Mouse (Mus musculus): ENCODE results near the gene Pfkfb1. TPM values are rescaled to one million over a fixed set of nuclear protein-coding genes. Genes with fewer than 3 reads are reported as not detected.

Gene Pfkfb1
- polyA plus RNA-seq (2015; fragmentation: Nextera tagmentation; extraction: Ambion mirVana) = 4.7 and 5.6 TPM in 2 replicates

DNA sequence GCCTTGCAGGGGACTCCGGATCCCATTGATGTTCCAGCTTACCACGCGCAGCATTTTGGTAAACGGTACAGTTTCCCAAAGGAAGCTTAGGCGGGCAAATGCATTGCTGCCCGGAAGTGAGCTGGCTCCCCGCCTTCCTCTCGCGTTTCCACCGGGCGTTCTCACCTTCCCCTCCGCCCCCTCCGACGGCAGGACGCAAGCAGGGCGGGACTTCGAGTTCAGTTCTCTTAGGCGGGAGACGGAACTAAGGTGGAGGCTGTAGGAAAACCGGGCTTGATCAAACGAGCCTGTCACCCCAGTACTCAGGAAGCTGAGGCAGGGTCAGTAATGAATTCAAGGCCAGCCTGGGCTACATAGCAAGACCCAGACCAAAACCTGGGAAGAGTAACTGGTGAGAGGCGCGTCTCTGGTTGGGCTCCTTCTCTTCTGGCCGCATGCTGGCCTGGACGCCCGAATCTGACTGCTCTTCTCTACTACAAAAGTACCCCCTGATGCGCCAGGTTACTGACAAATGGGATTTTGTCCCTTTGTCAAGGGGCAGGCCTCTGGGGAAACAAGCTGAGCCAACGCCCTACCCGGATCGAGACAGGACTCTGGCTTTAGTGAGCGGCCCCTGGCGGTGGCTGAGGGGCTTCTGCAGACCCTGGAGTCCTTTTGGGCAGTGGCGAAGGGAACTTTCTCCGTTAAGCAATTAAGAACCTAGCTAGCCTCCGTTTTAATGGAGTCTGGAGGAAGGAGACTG lies at the start of gene Pfkfb1:
TSS of gene Pfkfb1 (plus strand) at position 207 of the 742 bp plus-strand sequence.
- Histone ChIP-seq H3K36me3 (no peaks in the 10 kb centered on the region), H3K9me3 (replicated peaks) (no peaks in the 10 kb centered on the region), H3K4me3 (peak within 1 kb of the TSS; percentile 63), H3K27ac (peak within 1 kb of the TSS; percentile 87), H3K9ac (peak within 1 kb of the TSS; percentile 64), H3K27me3 (no peaks in the 10 kb centered on the region), H3K4me1 (replicated peaks) (0 out of 2 replicates have a peak, but pooled peaks cover 1% of the 10 kb centered on the region), H3K4me2 (peak within 1 kb of the TSS; percentile 75)
- peak; percentile 88 for ATAC-seq (replicated peaks; ENCODE audit: insufficient number of reproducible peaks, insufficient read depth, low FRiP score, low read depth)
- 17% methylated on average over 35 of the region's 35 CpGs for WGBS

GRCm38 (mm10) chrX:150540111-150540510 lies 47.9 kb upstream of the Pfkfb1 start:
- no peaks in the 10 kb centered on the region for H3K9me3 ChIP-seq (replicated peaks)
- no peaks in the 10 kb centered on the region for H3K36me3 ChIP-seq
- no peak overlapping the region for H3K27ac ChIP-seq
- 48% methylated on average over 2 of the region's 2 CpGs for WGBS
- H3K9ac ChIP-seq = no peak overlapping the region
- H3K4me3 ChIP-seq = no peak overlapping the region
- H3K4me2 ChIP-seq = no peak overlapping the region
- no peaks in the 10 kb centered on the region for H3K27me3 ChIP-seq
- no peaks in the 10 kb centered on the region for H3K4me1 ChIP-seq (replicated peaks)
- ATAC-seq (replicated peaks; ENCODE audit: insufficient number of reproducible peaks, insufficient read depth, low FRiP score, low read depth) = no peak

- no peaks in the 10 kb centered on the region for H3K9me3 ChIP-seq (replicated peaks)
- no peaks in the 10 kb centered on the region for H3K4me1 ChIP-seq (replicated peaks)
- H3K27me3 ChIP-seq = no peaks in the 10 kb centered on the region
- ATAC-seq (replicated peaks; ENCODE audit: insufficient number of reproducible peaks, insufficient read depth, low FRiP score, low read depth) = no peak
- H3K9ac ChIP-seq = no peak overlapping the region
- H3K4me2 ChIP-seq = no peak overlapping the region
- H3K4me3 ChIP-seq = no peak overlapping the region
- H3K36me3 ChIP-seq = no peaks in the 10 kb centered on the region
- no peak overlapping the region for H3K27ac ChIP-seq
Observed at GRCm38 (mm10) chrX:150541684-150542083, 46.3 kb upstream of the Pfkfb1 start.

GRCm38 (mm10) chrX:150547239-150547638 lies 40.8 kb upstream of the Pfkfb1 start, which contains the start of gene Alas2:
Gene Alas2 (plus strand): TSS chrX:150547375.
- H3K4me3 ChIP-seq = no peak within 1 kb of the TSS
- H3K4me1 ChIP-seq (replicated peaks) = no peaks in the 10 kb centered on the region
- H3K4me2 ChIP-seq = no peak within 1 kb of the TSS
- no peaks in the 10 kb centered on the region for H3K27me3 ChIP-seq
- WGBS = 36% methylated on average over 5 of the region's 5 CpGs
- no peaks in the 10 kb centered on the region for H3K36me3 ChIP-seq
- H3K27ac ChIP-seq = no peak within 1 kb of the TSS
- H3K9me3 ChIP-seq (replicated peaks) = no peaks in the 10 kb centered on the region
- H3K9ac ChIP-seq = no peak within 1 kb of the TSS
- ATAC-seq (replicated peaks; ENCODE audit: insufficient number of reproducible peaks, insufficient read depth, low FRiP score, low read depth) = no peak

DNA sequence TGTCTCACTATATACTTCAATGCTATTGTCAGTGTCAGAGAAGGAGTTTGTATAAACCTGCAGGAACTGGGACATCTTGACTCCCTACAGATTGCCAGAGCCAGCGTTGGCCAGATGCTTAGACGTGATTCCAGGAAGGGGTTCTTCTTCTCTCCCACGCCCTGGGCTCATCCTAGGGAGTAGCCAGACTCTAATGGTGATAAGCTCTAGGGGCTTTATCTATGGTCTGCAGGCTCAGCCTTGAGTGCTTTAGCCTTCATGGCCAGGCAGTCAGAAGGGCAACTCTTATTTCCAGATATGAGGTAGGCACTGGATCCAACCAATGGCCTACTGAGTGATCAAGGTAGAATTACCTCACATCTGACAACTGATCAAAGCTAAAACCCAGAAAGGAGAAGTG lies 38.4 kb upstream of the Pfkfb1 start:
- H3K4me3 ChIP-seq = no peak overlapping the region
- H3K9ac ChIP-seq = no peak overlapping the region
- no peaks in the 10 kb centered on the region for H3K9me3 ChIP-seq (replicated peaks)
- H3K36me3 ChIP-seq = no peaks in the 10 kb centered on the region
- no peak overlapping the region for H3K4me2 ChIP-seq
- H3K27ac ChIP-seq = no peak overlapping the region
- H3K4me1 ChIP-seq (replicated peaks) = no peaks in the 10 kb centered on the region
- 51% methylated on average over 3 of the region's 3 CpGs for WGBS
- no peaks in the 10 kb centered on the region for H3K27me3 ChIP-seq
- ATAC-seq (replicated peaks; ENCODE audit: insufficient number of reproducible peaks, insufficient read depth, low FRiP score, low read depth) = no peak

DNA sequence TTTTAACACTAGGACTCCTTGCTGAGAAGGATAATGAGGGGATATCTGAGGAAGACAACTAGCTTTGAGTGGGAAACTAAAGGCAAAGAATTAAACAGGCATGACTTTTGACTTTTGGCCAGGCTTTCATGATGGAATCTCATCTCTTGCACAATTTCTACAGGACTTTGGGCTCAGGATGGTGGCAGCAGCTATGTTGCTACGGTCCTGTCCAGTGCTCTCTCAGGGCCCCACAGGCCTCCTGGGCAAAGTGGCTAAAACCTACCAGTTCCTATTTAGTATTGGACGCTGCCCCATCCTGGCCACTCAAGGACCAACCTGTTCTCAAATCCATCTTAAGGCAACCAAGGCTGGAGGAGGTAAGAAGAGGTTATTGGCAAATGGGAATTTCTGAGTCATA lies 36.0 kb upstream of the Pfkfb1 start:
- WGBS = 84% methylated on average over 2 of the region's 2 CpGs

GRCm38 (mm10) chrX:150554032-150554431 lies 34.0 kb upstream of the Pfkfb1 start:
- Histone ChIP-seq H3K27me3 (no peaks in the 10 kb centered on the region), H3K9ac (no peak overlapping the region), H3K4me3 (no peak overlapping the region), H3K4me1 (replicated peaks) (no peaks in the 10 kb centered on the region), H3K9me3 (replicated peaks) (no peaks in the 10 kb centered on the region), H3K36me3 (no peaks in the 10 kb centered on the region), H3K27ac (no peak overlapping the region), H3K4me2 (no peak overlapping the region)
- WGBS = 65% methylated on average over 3 of the region's 3 CpGs
- ATAC-seq (replicated peaks; ENCODE audit: insufficient number of reproducible peaks, insufficient read depth, low FRiP score, low read depth) = no peak

More for the DNA sequence above, 36.0 kb upstream of the Pfkfb1 start:
- H3K4me1 ChIP-seq (replicated peaks) = no peaks in the 10 kb centered on the region
- no peak overlapping the region for H3K9ac ChIP-seq
- H3K4me3 ChIP-seq = no peak overlapping the region
- H3K27ac ChIP-seq = no peak overlapping the region
- no peaks in the 10 kb centered on the region for H3K27me3 ChIP-seq
- H3K4me2 ChIP-seq = no peak overlapping the region
- ATAC-seq (replicated peaks; ENCODE audit: insufficient number of reproducible peaks, insufficient read depth, low FRiP score, low read depth) = no peak
- H3K36me3 ChIP-seq = no peaks in the 10 kb centered on the region
- no peaks in the 10 kb centered on the region for H3K9me3 ChIP-seq (replicated peaks)

DNA sequence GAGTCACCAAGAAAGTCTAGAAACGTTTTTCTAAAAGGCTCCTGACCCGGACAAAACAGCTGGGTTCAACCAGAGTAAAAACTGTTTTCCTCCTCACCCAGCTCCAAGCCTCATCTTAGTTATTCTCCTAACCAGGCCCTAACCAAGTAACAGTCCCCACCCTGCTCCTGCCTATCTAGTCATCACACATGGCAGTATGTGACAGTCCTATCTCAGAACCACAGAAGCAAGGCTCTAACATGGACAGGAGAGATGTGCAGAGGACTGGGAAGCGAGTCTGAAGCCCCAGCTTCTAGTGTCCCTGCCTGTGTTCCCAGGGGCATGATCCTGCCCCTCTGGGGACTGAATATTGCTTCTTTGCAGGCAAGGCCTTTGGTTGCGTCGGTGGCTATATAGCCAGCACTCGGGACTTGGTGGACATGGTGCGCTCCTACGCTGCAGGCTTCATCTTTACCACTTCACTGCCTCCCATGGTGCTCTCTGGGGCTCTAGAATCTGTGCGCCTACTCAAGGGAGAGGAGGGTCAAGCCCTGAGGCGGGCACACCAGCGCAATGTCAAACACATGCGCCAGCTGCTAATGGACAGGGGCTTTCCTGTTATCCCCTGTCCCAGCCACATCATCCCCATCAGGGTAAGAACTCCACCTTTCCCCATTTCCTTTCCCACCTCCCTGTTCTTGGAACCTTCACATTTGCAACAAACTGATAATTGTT lies 23.2 kb upstream of the Pfkfb1 start:
- Histone ChIP-seq H3K4me1 (replicated peaks) (no peaks in the 10 kb centered on the region), H3K4me2 (no peak overlapping the region), H3K4me3 (no peak overlapping the region), H3K36me3 (no peaks in the 10 kb centered on the region), H3K27me3 (no peaks in the 10 kb centered on the region), H3K9me3 (replicated peaks) (no peaks in the 10 kb centered on the region), H3K27ac (no peak overlapping the region), H3K9ac (no peak overlapping the region)
- 77% methylated on average over 12 of the region's 12 CpGs for WGBS
- no peak for ATAC-seq (replicated peaks; ENCODE audit: insufficient number of reproducible peaks, insufficient read depth, low FRiP score, low read depth)

DNA sequence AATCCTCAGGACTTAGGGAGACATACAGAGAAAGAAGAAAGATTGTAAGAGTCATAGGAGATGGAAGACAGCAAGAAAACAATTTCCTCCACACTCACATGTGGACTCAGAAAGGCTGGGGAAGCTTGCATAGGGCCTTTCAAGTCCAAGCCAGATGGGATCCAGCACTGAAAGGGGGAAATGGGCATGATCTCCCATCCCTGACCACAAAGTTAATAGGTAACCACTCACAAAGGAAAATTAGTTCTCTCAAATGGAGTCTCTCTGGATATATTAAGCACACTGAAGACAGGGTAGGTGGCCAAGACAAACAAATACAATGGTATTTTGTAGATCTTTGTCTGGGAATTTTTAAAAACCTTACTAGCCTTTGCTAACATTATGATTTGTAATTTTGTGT lies 6.1 kb upstream of the Pfkfb1 start:
- Histone ChIP-seq H3K4me1 (replicated peaks) (no peaks in the 10 kb centered on the region), H3K9ac (no peak overlapping the region), H3K27ac (no peak overlapping the region), H3K27me3 (no peaks in the 10 kb centered on the region; the same call in 1 of the 2 replicates), H3K36me3 (no peaks in the 10 kb centered on the region), H3K9me3 (replicated peaks) (no peaks in the 10 kb centered on the region), H3K4me3 (no peak overlapping the region), H3K4me2 (no peak overlapping the region)
- no peak for ATAC-seq (replicated peaks; ENCODE audit: insufficient number of reproducible peaks, insufficient read depth, low FRiP score, low read depth)

DNA sequence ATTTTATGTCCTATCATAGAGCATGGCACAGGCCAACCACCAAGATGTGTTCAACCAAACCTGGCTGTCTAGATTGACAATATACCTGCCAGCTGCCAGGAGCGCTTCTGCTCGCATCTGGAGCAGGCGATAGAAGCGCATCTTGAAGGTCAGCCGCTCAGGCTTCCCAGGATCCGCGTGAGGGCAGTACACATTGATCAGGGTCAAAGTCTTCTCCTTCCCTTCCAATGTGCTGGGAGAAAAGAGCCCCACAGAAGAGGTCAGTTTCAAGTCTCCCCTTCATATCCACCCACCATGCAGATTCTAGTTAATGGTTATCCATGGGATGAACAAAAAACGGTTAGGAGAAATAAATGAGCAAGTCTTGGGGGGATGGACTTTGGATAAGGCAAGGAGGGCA lies 2.9 kb upstream of the Pfkfb1 start:
- Histone ChIP-seq H3K4me1 (replicated peaks) (no peaks in the 10 kb centered on the region), H3K27ac (no peak overlapping the region), H3K9ac (no peak overlapping the region), H3K27me3 (no peaks in the 10 kb centered on the region), H3K4me2 (no peak overlapping the region), H3K9me3 (replicated peaks) (no peaks in the 10 kb centered on the region), H3K36me3 (no peaks in the 10 kb centered on the region), H3K4me3 (no peak overlapping the region)
- no peak for ATAC-seq (replicated peaks; ENCODE audit: insufficient number of reproducible peaks, insufficient read depth, low FRiP score, low read depth)
- WGBS = 91% methylated on average over 8 of the region's 8 CpGs

GRCm38 (mm10) chrX:150589696-150590095 lies 1.7 kb downstream of the Pfkfb1 start, which contains the start of gene Apex2:
Gene Apex2 (minus strand): TSS chrX:150589868.
- peak within 1 kb of the TSS; percentile 87; the same call in 1 of the 2 replicates for H3K27ac ChIP-seq
- H3K36me3 ChIP-seq = no peaks in the 10 kb centered on the region
- peak within 1 kb of the TSS; percentile 75 for H3K4me2 ChIP-seq
- ATAC-seq (replicated peaks; ENCODE audit: insufficient number of reproducible peaks, insufficient read depth, low FRiP score, low read depth) = no peak
- 0 out of 2 replicates have a peak, but pooled peaks cover 3% of the 10 kb centered on the region for H3K4me1 ChIP-seq (replicated peaks)
- WGBS = 73% methylated on average over 5 of the region's 5 CpGs
- no peaks in the 10 kb centered on the region for H3K9me3 ChIP-seq (replicated peaks)
- no peak within 1 kb of the TSS for H3K9ac ChIP-seq
- H3K4me3 ChIP-seq = peak within 1 kb of the TSS; percentile 63
- H3K27me3 ChIP-seq = no peaks in the 10 kb centered on the region

Measured in heart, embryonic 15.5 days (tissue).